In genomic region chr10:39646629-39647019, GRCm38 (mm10) we compare ENCODE assay signal across 8 mouse cellular contexts. TPM values are rescaled to one million over a fixed set of nuclear protein-coding genes. Genes with fewer than 3 reads are reported as not detected.
DNase-seq lines count a peak whose midpoint lies in the region; ATAC-seq and TF ChIP-seq lines count a peak whose summit lies in the region.

No protein-coding gene starts in this region.

- H3K9me3 ChIP-seq in embryonic facial prominence, embryonic 12.5 days = no peaks in the 10 kb centered on the region
- H3K9me3 ChIP-seq in hindbrain, embryonic 14.5 days (ENCODE audit: control insufficient read depth, low read length) = no peaks in the 10 kb centered on the region
- H3K9me3 ChIP-seq in liver, embryonic 16.5 days (replicated peaks; ENCODE audit: control insufficient read depth, low read length) = no peaks in the 10 kb centered on the region
- H3K9me3 ChIP-seq in stomach, embryonic 14.5 days (ENCODE audit: control insufficient read depth, low read depth, low read length) = no peaks in the 10 kb centered on the region

- TF ChIP-seq POLR2A in thymus, adult 2 months (IDR thresholded peaks at IDR 0.05; ENCODE audit: control insufficient read depth, extremely low read depth, insufficient read depth, low read length, poor library complexity) = no peak

- peak overlapping the region; percentile 74 for H3K27ac ChIP-seq in embryonic facial prominence, embryonic 12.5 days
- H3K27ac ChIP-seq in hindbrain, embryonic 14.5 days = peak overlapping the region; percentile 78
- H3K27ac ChIP-seq in liver, embryonic 16.5 days (ENCODE audit: low read length) = no peak overlapping the region
- peak overlapping the region; percentile 85 for H3K27ac ChIP-seq in stomach, embryonic 14.5 days (ENCODE audit: low read length)
- H3K27ac ChIP-seq in thymus, adult 2 months (ENCODE audit: control insufficient read depth, insufficient read depth, low read length) = no peak overlapping the region

- H3K4me1 ChIP-seq in embryonic facial prominence, embryonic 12.5 days = peaks cover 21% of the 10 kb centered on the region
- peaks cover 17% of the 10 kb centered on the region for H3K4me1 ChIP-seq in hindbrain, embryonic 14.5 days (replicated peaks; ENCODE audit: control insufficient read depth, insufficient read depth, low read length)
- peaks cover 6% of the 10 kb centered on the region for H3K4me1 ChIP-seq in liver, embryonic 16.5 days (ENCODE audit: control insufficient read depth, low read depth, low read length)
- H3K4me1 ChIP-seq in stomach, embryonic 14.5 days (ENCODE audit: control insufficient read depth, insufficient read depth, low read length) = peaks cover 13% of the 10 kb centered on the region
- H3K4me1 ChIP-seq in thymus, adult 2 months (replicated peaks; ENCODE audit: control insufficient read depth, insufficient read depth, low read length) = peaks cover 11% of the 10 kb centered on the region

- ATAC-seq in embryonic facial prominence, embryonic 12.5 days (ENCODE audit: insufficient number of reproducible peaks, insufficient read depth, low FRiP score, low TSS enrichment) = no peak
- peak; percentile 58; the same call in 1 of the 2 replicates for ATAC-seq in hindbrain, embryonic 14.5 days (ENCODE audit: low FRiP score)
- ATAC-seq in liver, embryonic 16.5 days (ENCODE audit: low read depth) = peak; percentile 67
- peak; percentile 65; the same call in 1 of the 2 replicates for ATAC-seq in stomach, embryonic 14.5 days (ENCODE audit: insufficient number of reproducible peaks, insufficient read depth, low FRiP score, low read depth)

- H3K9ac ChIP-seq in embryonic facial prominence, embryonic 12.5 days = peak overlapping the region; percentile 11; the same call in 1 of the 2 replicates
- H3K9ac ChIP-seq in hindbrain, embryonic 14.5 days = peak overlapping the region; percentile 39; the same call in 1 of the 2 replicates
- H3K9ac ChIP-seq in liver, embryonic 16.5 days (ENCODE audit: low read depth, low read length) = no peak overlapping the region
- H3K9ac ChIP-seq in stomach, embryonic 14.5 days (replicated peaks; ENCODE audit: low read depth, low read length) = no peak overlapping the region

- peaks cover 10% of the 10 kb centered on the region for H3K36me3 ChIP-seq in embryonic facial prominence, embryonic 12.5 days
- peaks cover 13% of the 10 kb centered on the region for H3K36me3 ChIP-seq in hindbrain, embryonic 14.5 days (replicated peaks; ENCODE audit: control insufficient read depth, insufficient read depth)
- H3K36me3 ChIP-seq in liver, embryonic 16.5 days (ENCODE audit: control insufficient read depth, insufficient read depth) = no peaks in the 10 kb centered on the region
- H3K36me3 ChIP-seq in stomach, embryonic 14.5 days (ENCODE audit: control insufficient read depth, insufficient read depth, low read length) = peaks cover 35% of the 10 kb centered on the region
- H3K36me3 ChIP-seq in thymus, adult 2 months (ENCODE audit: control insufficient read depth, insufficient read depth, low read length) = peaks cover 36% of the 10 kb centered on the region

- H3K4me3 ChIP-seq in embryonic facial prominence, embryonic 12.5 days = no peak overlapping the region
- no peak overlapping the region for H3K4me3 ChIP-seq in hindbrain, embryonic 14.5 days (replicated peaks; ENCODE audit: low read length)
- H3K4me3 ChIP-seq in liver, embryonic 16.5 days (ENCODE audit: low read depth, low read length) = no peak overlapping the region
- no peak overlapping the region for H3K4me3 ChIP-seq in stomach, embryonic 14.5 days (ENCODE audit: low read depth, low read length)
- H3K4me3 ChIP-seq in thymus, adult 2 months (ENCODE audit: control insufficient read depth, insufficient read depth, low read length) = no peak overlapping the region

- DNase-seq in ovary, postnatal 36 days (ENCODE audit: low spot score) = peak; percentile 49
- no peak for DNase-seq in ovary, postnatal 10 days (ENCODE audit: low spot score)
- no peak for DNase-seq in hindbrain, embryonic 14.5 days (ENCODE audit: low spot score)
- DNase-seq in thymus, adult 2 months = no peak
- no peak for DNase-seq in right cerebral cortex, postnatal 4 days

- H3K4me2 ChIP-seq in embryonic facial prominence, embryonic 12.5 days (replicated peaks) = 0 out of 2 replicates have a peak overlapping the region, but pooled peaks have one; percentile 1
- H3K4me2 ChIP-seq in hindbrain, embryonic 14.5 days (replicated peaks) = no peak overlapping the region
- H3K4me2 ChIP-seq in liver, embryonic 16.5 days (ENCODE audit: low read depth, low read length) = no peak overlapping the region
- no peak overlapping the region for H3K4me2 ChIP-seq in stomach, embryonic 14.5 days (replicated peaks; ENCODE audit: low read depth, low read length)

- no peak for TF ChIP-seq CTCF in thymus, adult 2 months (IDR thresholded peaks at IDR 0.05; ENCODE audit: borderline replicate concordance, control insufficient read depth, extremely low read depth, insufficient read depth, low read length, poor library complexity)

- no peaks in the 10 kb centered on the region for H3K27me3 ChIP-seq in embryonic facial prominence, embryonic 12.5 days
- H3K27me3 ChIP-seq in hindbrain, embryonic 14.5 days (ENCODE audit: control insufficient read depth, insufficient read depth, low read length) = no peaks in the 10 kb centered on the region
- no peaks in the 10 kb centered on the region for H3K27me3 ChIP-seq in liver, embryonic 16.5 days (ENCODE audit: control insufficient read depth, insufficient read depth, low read depth, low read length)
- H3K27me3 ChIP-seq in stomach, embryonic 14.5 days (ENCODE audit: control insufficient read depth, insufficient read depth, low read length) = no peaks in the 10 kb centered on the region
- H3K27me3 ChIP-seq in thymus, adult 2 months (ENCODE audit: control insufficient read depth, insufficient read depth, low read length) = no peaks in the 10 kb centered on the region

- 29% methylated on average over 14 of the region's 14 CpGs for WGBS in embryonic facial prominence, embryonic 12.5 days
- whole genome bisulfite sequencing in hindbrain, embryonic 14.5 days = 45% methylated on average over 14 of the region's 14 CpGs
- WGBS in liver, embryonic 16.5 days (ENCODE audit: insufficient replicate concordance) = 31% methylated on average over 14 of the region's 14 CpGs
- WGBS in stomach, embryonic 14.5 days = 27% methylated on average over 14 of the region's 14 CpGs
- 62% methylated on average over 14 of the region's 14 CpGs for WGBS in thymus, adult 2 months

RNA-seq across cellular contexts. Expression of gene Traf3ip2, which starts 33.9 kb away (rescaled TPM):
- polyA plus RNA-seq in embryonic facial prominence, embryonic 12.5 days (2016; fragmentation: Nextera tagmentation; extraction: Ambion mirVana) = 11.4 and 12.4 TPM in 2 replicates
- polyA plus RNA-seq in hindbrain, embryonic 14.5 days (2014; fragmentation: Nextera tagmentation; extraction: Ambion mirVana) = 8.3 and 10.1 TPM in 2 replicates
- polyA plus RNA-seq in liver, embryonic 16.5 days (2015; fragmentation: Nextera tagmentation; extraction: Ambion mirVana) = 1.2 and 1.5 TPM in 2 replicates
- polyA plus RNA-seq in stomach, embryonic 14.5 days (2014; fragmentation: Nextera tagmentation; extraction: Ambion mirVana) = 30.2 and 32.6 TPM in 2 replicates
- polyA plus RNA-seq in thymus, adult 2 months (2012; rRNA removed) = 20.4 and 21.3 TPM in 2 replicates

Comparison
In these comparisons a context has a peak if more than half of its experiments do, and no peak if none do; other contexts are left out.
1. H3K27ac ChIP-seq: peak in embryonic facial prominence, embryonic 12.5 days (single experiment), hindbrain, embryonic 14.5 days (single experiment) and stomach, embryonic 14.5 days (single experiment); none in liver, embryonic 16.5 days (single experiment) and thymus, adult 2 months (single experiment).
2. H3K9ac ChIP-seq: peak in embryonic facial prominence, embryonic 12.5 days (single experiment) and hindbrain, embryonic 14.5 days (single experiment); none in liver, embryonic 16.5 days (single experiment) and stomach, embryonic 14.5 days (single experiment).